Mouse (Mus musculus): ENCODE measurements around the gene Poc1a.
A peak's percentile ranks its signal among the peaks of the same experiment; 100 is the strongest.

Gene Poc1a

DNA sequence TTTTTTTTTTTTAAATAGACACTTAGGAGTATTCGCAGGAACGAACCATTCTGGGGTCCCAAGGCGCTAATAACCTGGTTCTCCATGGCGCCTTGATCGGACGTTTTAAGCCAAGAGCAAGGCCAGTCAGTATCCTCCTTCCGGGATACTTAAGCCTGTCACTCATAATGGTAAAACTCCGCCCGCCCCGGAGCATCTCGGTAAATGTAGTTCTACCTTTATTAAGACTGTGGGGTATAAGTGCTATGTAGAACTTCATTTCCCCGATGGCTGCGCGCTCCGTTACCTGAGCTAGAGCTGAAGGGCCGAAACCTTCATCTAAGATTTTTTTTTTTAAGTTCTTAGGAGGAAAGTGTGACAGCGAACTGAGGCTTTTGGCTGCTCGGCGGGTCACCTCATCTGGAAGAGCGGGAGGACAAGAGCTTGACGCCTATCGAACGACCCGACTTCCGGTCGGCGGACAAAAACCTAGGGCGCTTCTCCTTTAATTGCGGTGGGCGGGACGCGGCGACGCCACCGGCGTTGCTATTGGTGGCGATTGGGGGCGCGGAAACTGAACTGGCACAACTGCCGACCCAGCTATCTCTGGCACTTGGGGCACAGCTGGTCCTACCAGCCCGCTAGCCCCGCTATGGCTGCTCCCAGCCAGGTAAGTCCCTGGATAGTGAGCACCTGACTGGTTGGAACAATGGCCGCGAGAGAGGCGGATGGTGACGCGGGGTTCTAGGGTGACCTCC, at the start of gene Poc1a:
Gene Poc1a, plus strand, starts transcription at position 254 of the 737 bp plus-strand sequence.
- peak; percentile 98 for DNase-seq (ENCODE audit: low read depth)

DNA sequence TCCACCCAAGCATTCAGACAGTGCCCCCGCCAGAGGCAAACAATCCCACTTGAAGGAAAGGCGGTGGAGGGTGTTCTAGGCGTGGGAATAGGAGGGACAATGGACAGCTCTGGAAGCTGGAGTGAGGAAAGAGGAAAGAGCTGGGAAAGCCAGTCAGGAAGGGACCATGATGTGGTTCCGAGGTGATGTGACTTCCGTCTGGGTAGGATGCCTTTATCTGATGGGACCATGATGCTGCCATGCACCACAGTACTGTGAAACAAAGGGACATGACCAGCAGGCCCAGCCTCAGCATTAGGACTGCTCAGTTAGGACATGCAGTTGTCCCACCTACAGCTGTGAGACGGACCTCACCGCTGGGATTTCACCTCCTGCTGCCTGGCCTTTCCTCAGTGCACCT, 49.6 kb upstream of the Poc1a start:
- DNase-seq (ENCODE audit: low read depth) = no peak

GRCm38 (mm10) chr9:106231816-106232215, 49.0 kb upstream of the Poc1a start:
- DNase-seq (ENCODE audit: low read depth) = no peak

DNA sequence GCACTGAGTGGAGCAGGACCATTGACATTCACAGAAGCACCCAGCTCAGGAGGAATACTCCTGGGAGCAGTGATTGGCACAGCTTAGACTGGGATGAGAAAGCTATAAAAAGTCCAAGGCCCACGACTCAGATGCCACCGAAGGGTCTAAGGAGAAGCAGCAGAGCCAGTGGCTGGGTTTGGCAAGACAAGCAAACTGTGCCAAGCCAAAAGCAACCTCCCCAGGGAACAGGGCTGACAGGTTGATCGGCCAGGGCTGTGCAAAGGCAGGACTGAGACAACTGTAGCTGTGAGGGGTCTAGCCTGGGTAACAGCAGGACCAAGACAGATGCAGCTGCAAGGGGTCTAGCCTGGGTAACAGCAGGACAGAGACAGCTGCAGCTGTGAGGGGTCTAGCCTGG, 47.9 kb upstream of the Poc1a start:
- no peak for DNase-seq (ENCODE audit: low read depth)

DNA sequence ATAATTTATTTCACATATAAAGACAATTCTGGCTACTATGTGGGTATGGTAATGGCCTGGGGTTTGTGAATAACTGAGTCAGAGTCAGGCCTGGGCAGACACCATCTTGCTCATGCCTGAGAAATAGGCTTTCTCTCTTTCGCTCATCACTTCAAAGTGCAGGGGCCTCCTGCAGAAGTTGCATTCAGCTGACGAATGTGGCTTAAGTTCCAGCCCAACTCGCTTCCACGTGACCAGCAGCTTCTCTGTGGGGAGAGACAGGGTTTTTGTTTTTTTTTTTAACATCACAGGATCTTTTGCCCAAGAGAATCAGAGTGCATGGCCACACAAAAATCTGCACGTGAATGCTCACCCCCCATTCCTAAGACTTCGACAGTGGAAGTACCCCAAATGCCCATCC, 46.9 kb upstream of the Poc1a start:
- no peak for DNase-seq (ENCODE audit: low read depth)

GRCm38 (mm10) chr9:106235194-106235830, 45.5 kb upstream of the Poc1a start:
- no peak for DNase-seq (ENCODE audit: low read depth)

DNA sequence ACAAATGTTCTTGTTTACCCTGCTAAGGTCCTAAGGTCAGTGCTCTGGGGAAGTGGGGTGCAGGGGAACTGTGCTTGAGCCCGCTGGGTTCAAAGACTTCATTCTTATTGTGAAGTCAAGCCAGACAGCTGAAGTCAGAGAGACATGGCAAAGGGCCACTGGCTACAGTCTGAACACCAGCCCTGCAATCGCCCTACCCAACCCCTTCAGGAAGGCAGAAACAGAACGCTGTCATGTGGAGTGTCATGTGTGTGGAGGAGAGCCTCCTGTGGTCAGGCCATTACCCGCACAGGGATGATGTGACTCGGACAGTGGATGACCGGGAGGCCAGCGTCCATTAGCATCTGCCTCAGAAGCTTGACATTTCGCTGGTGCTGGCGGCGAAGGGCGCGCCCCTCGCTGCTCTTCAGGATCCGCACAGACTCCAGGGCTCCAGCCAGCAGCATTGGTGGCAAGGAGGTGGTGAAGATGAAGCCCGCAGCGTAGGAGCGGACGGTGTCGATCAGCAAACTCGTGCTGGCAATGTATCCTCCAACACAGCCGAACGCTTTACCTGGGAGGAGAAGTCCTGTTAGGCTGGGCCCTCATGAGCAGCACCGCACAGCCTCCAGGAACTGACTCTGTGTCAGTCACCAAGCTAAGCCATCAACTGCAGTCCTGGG, 44.6 kb upstream of the Poc1a start:
- no peak for DNase-seq (ENCODE audit: low read depth)

GRCm38 (mm10) chr9:106236818-106237211, 44.0 kb upstream of the Poc1a start:
- DNase-seq (ENCODE audit: low read depth) = no peak

DNA sequence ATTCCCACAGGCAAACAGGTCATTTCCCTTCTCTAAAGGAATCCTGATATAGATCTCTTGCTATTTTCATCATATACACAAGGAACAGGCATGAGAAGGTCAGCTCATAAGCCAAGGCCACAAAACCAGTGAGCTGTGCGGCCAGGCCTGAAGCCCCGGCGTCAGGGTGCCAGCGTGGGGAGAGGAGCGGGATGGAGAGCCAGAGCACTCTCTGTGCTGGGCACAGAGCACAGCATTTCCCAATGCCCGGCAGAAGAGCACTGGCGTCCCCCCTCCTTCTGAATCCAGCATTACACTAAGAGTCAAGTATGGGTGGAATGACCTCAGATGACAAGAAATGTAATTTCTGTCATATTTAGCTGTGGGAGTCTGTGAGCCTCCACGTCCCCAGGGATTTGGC, 43.5 kb upstream of the Poc1a start:
- DNase-seq (ENCODE audit: low read depth) = no peak

DNA sequence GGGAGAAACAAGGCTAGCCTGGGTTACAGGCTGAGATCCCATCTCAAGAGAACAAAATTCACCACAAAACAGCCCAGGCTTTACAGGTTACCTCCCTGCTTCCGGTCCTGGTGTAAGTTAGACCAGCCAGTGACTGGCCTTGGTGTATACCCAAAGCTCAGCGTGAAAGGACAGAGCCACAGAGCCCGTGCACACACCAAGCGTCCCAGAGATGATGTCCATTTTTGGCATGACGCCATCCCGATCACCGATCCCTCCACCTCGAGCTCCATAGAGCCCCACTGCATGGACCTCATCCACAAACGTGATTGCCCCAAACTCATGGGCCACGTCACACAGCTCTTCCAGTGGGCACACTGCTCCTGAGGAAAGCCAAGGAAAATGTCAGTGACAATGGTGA, 43.0 kb upstream of the Poc1a start:
- no peak for DNase-seq (ENCODE audit: low read depth)

- DNase-seq (ENCODE audit: low read depth) = no peak
Measured at GRCm38 (mm10) chr9:106241541-106242164, 39.2 kb upstream of the Poc1a start.

DNA sequence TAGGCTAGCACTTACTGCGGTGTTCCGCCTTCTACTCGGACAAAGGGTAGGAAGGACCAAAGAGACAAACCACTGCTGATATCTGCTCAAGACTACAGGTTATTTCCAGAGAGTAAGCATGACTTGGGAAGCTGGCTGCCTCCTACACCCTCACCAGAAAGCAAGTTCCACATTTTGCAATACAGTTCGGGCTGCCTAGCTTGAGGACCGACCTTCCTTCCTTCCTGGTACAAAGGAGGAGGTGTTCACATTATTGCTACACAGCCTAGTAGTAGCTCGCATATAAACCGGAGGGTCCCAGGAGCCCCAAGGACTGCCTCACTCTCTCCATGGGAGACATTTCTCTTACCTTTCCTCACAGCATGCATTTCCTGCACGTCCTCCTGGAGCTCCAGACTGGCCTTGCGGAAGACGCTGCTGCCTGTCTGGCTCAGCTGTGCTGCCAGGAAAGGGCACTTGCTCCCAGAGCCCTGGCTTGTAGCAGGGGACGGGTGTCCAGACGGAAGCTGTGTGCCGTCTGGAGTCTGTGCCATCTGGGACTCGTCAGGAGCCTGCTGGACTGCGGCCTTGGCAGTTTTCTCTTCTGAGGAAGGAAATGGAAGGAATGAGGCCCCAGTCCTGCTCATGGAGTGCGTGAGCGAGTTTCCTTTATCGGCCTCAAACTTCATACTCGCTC, 37.9 kb upstream of the Poc1a start:
- DNase-seq (ENCODE audit: low read depth) = no peak

- DNase-seq (ENCODE audit: low read depth) = no peak
Measured at GRCm38 (mm10) chr9:106249550-106249949, 31.3 kb upstream of the Poc1a start.

DNA sequence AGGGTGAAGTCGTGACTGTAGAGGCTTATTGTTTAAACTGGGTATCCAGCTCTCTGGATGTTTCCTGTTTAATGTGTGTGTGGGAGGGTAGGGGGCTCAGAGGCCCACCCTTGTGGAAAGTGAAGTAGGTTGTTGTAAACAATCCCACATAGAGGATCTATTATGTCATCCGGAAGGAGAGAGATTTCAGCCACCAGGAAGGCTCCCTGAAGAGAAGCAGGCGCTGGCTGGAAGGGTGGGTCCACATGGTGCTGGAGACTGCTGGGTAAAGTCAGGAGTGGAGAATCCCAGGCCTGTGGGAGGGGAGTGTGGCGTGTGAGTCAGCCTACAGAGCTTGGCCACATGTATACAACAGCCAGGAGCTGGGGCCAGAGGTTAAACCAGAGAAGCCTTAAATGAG, 30.6 kb upstream of the Poc1a start:
- DNase-seq (ENCODE audit: low read depth) = no peak

DNA sequence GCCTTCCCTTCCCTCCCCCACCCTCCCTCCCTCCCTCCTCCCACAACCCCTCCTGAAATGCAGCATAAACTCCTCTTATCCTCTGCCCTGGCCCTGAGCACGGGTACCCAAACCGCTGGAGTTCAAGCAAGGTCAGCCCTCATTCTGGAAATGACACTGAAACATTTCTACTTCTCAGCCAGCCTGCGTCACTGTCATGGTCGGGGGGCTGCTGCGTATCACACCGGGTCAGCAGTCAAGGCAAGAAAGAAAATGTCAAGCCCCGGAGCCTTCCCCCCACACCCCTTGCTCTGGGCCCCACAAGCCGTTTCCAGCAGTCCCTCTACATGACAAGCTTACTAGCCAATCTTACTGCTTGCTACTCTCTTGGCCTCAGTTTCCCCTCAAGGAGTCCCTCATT, 29.8 kb upstream of the Poc1a start:
- no peak for DNase-seq (ENCODE audit: low read depth)

DNA sequence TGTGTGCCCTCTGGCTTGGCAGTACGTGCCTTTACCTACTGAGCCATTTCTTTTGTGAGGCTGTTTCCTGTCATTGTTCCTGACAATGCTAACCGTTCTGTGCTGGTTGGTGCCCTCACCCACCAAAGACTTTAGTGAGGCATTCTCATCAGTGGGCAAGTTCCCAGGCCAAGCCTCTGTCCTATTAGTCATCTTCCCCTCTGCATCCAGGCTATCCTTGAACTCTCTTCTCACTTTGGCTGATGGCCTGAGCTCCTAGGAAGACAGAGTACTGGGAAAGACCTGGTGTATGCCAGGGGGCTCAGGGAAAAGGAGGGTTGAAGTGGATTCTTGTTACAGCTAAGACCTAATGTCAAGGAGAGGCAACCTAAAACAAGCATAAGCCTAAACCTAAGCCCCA, 26.9 kb upstream of the Poc1a start:
- no peak for DNase-seq (ENCODE audit: low read depth)

DNA sequence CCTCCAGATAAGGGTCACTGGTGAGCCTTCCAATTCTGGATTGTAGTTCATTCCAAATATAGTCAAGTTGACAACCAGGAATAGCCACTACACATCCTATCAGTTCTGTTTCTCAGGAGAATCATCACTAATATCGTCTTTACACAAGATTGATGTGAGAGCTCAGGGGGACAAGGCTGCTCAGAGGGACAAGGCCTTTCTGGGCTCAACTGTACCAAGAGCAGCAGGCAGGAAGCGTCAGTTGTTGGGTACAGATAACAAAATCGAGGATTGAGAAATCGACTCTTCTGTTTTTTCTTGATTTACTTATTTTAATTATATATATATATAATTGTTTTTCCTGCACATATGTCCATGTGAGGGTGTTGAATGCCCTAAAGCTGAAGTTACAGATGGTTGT, 22.4 kb upstream of the Poc1a start:
- no peak for DNase-seq (ENCODE audit: low read depth)

DNA sequence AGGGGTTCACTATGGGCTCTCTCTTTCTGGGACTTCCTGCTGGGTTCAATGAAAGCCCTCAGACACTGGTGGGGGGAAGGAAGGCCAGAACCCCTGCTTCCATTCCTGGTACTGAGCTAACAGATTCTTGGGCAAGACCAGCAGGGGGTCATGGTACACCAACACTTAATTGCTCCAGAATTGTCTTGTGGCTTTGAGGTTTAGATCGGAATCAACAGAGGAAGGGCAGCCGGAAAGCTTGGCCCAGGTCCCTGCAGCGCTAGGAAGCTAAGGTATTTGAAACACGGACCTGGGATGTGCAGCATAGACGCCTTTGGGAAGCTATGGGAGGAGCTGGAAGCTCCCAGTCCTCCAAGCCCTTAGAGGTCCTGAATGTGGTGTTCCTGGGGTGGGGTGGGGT, 21.9 kb upstream of the Poc1a start:
- DNase-seq (ENCODE audit: low read depth) = no peak

- DNase-seq (ENCODE audit: low read depth) = no peak
Measured at GRCm38 (mm10) chr9:106261058-106261457, 19.8 kb upstream of the Poc1a start.

- DNase-seq (ENCODE audit: low read depth) = no peak
Measured at GRCm38 (mm10) chr9:106261491-106261890, 19.4 kb upstream of the Poc1a start.

GRCm38 (mm10) chr9:106262075-106262474, 18.8 kb upstream of the Poc1a start:
- no peak for DNase-seq (ENCODE audit: low read depth)

GRCm38 (mm10) chr9:106263381-106263924, 17.4 kb upstream of the Poc1a start:
- DNase-seq (ENCODE audit: low read depth) = no peak
